Mouse (Mus musculus): Measurements from ENCODE around the gene Cdk10.
A peak's percentile ranks its signal among the peaks of the same experiment; 100 is the strongest.

- peak; percentile 28 for TF ChIP-seq POLR2A (IDR thresholded peaks at IDR 0.05; ENCODE audit: insufficient read length, low read depth)
- peak; percentile 18 for TF ChIP-seq POLR2AphosphoS2 (IDR thresholded peaks at IDR 0.05; ENCODE audit: insufficient read length, low read depth)
- no peak for TF ChIP-seq E2F4 (IDR thresholded peaks at IDR 0.05; ENCODE audit: insufficient read depth)
- no peak for TF ChIP-seq MAX (IDR thresholded peaks at IDR 0.05; ENCODE audit: low read depth)
- no peak for TF ChIP-seq USF1 (IDR thresholded peaks at IDR 0.05; ENCODE audit: low read depth)
- TF ChIP-seq CEBPB (IDR thresholded peaks at IDR 0.05; ENCODE audit: insufficient read depth, poor library complexity, severe bottlenecking): no peak
- no peak for TF ChIP-seq MYOD1 (IDR thresholded peaks at IDR 0.05; ENCODE audit: control insufficient read depth in 1 of 3, insufficient read length in 2 of 3, low read depth in 2 of 3)
- TF ChIP-seq SRF (IDR thresholded peaks at IDR 0.05; ENCODE audit: control insufficient read depth, insufficient read length, low read depth): no peak
- TF ChIP-seq REST (IDR thresholded peaks at IDR 0.05; ENCODE audit: insufficient read depth, insufficient read length): no peak
- TF ChIP-seq MYOG (IDR thresholded peaks at IDR 0.05; ENCODE audit: control insufficient read depth in 1 of 3, insufficient read depth in 1 of 3, insufficient read length in 2 of 3, low read depth in 2 of 3): no peak
- no peak for TF ChIP-seq TCF12 (IDR thresholded peaks at IDR 0.05; ENCODE audit: insufficient read depth, poor library complexity, severe bottlenecking)
- no peak for TF ChIP-seq TCF3 (IDR thresholded peaks at IDR 0.05; ENCODE audit: insufficient read length, low read depth)
Observed at GRCm38 (mm10) chr8:123235520-123236497, 11.2 kb downstream of the Cdk10 start, which contains the start of gene Spata2l.
